Mouse (Mus musculus) C2C12 (cell line): ENCODE measurements around the gene Tchh. TPM values are rescaled to one million over a fixed set of nuclear protein-coding genes. Genes with fewer than 3 reads are reported as not detected.

Source experiments
- H3K27me3 ChIP-seq: one replicate; pipeline ENCODE4 v1.6.1; 2011; ENCODE audit not compliant: control insufficient read depth, insufficient read depth, insufficient read length
- H3K36me3 ChIP-seq: one replicate; pipeline ENCODE4 v1.6.1; 2011; ENCODE audit not compliant: control insufficient read depth, insufficient read depth
- H3K4me3 ChIP-seq: one replicate; pipeline ENCODE4 v1.5.1; 2011; ENCODE audit warnings: mild to moderate bottlenecking, control low read depth; ENCODE audit not compliant: poor library complexity, insufficient read depth, severe bottlenecking
- H3K79me2 ChIP-seq: one replicate; pipeline ENCODE4 v1.6.1; 2011; ENCODE audit not compliant: control insufficient read depth, insufficient read depth
- H3K79me3 ChIP-seq: one replicate; pipeline ENCODE4 v1.6.1; 2011; ENCODE audit warnings: low read depth, control low read depth
- H3ac ChIP-seq: one replicate; pipeline ENCODE3; 2011; ENCODE audit warnings: low read depth; ENCODE audit not compliant: control insufficient read depth, insufficient read length
- CEBPB ChIP-seq: IDR thresholded peaks from one replicate; pipeline ENCODE4 v1.6.1; 2011; ENCODE audit warnings: low read depth, mild to moderate bottlenecking, control low read depth, moderate library complexity
- CTCF ChIP-seq: IDR thresholded peaks from one replicate; pipeline ENCODE4 v1.5.1; 2011; ENCODE audit not compliant: control insufficient read depth, insufficient read depth, insufficient read length
- FOSL1 ChIP-seq: IDR thresholded peaks from one replicate; pipeline ENCODE4 v1.8.0; 2011; ENCODE audit warnings: mild to moderate bottlenecking, low read length; ENCODE audit not compliant: poor library complexity, insufficient read depth, severe bottlenecking
- MAX ChIP-seq: IDR thresholded peaks from one replicate; pipeline ENCODE4 v1.6.1; 2011; ENCODE audit warnings: mild to moderate bottlenecking, control low read depth
- MYOD1 ChIP-seq: IDR thresholded peaks from one replicate; pipeline ENCODE4 v1.6.1; 2011; ENCODE audit warnings: low read depth; ENCODE audit not compliant: control insufficient read depth, insufficient read length
- MYOG ChIP-seq: IDR thresholded peaks from one replicate; pipeline ENCODE4 v1.6.1; 2011; ENCODE audit not compliant: control insufficient read depth, insufficient read length; ENCODE audit errors: extremely low read depth
- USF1 ChIP-seq: IDR thresholded peaks from one replicate; pipeline ENCODE4 v1.6.1; 2011; ENCODE audit warnings: low read depth, mild to moderate bottlenecking, control low read depth, moderate library complexity
- polyA plus RNA-seq: library from polyadenylated mRNA; unstranded; fragments of >200 nt; fragmentation: generic; extraction: Trizol; gene quantifications from one replicate; pipeline ENCODE4 v1.2.1, GENCODE M21; 2012; ENCODE audit warnings: missing spikeins

Tchh gene
- polyA plus RNA-seq, 1 experiment: 0.04 TPM

GRCm38 (mm10) chr3:93466556-93466955 is 24.4 kb downstream of the Tchh start:
- no peak for TF ChIP-seq FOSL1
- no peak for TF ChIP-seq MYOD1
- no peak for TF ChIP-seq MYOG
- TF ChIP-seq CEBPB: no peak
- TF ChIP-seq CTCF: no peak
- TF ChIP-seq MAX: no peak
- TF ChIP-seq USF1: no peak
- no peaks in the 10 kb centered on the region for H3K79me2 ChIP-seq
- H3K27me3 ChIP-seq: peaks cover 15% of the 10 kb centered on the region

DNA sequence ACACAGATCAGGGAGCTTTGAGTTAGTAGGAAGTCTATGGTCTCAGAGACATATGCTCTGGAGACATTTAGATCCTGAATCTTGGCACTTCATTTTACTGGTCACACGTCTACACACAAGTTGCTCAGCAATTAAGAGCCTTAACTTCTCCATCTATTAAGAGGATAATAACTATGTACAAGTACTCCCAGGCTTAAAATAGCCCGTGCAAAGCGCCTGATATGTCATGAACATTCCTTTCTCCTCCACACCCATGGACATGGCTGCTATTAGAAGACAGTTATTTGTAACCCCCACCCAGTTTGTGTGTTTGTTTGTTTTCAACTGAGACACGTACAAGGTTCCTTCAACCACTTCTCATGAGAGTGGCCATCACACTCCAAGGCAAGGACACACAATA is 25.0 kb downstream of the Tchh start:
- no peaks in the 10 kb centered on the region for H3K79me3 ChIP-seq
- no peaks in the 10 kb centered on the region for H3K36me3 ChIP-seq

More at GRCm38 (mm10) chr3:93466556-93466955, 24.4 kb downstream of the Tchh start:
- no peak overlapping the region for H3ac ChIP-seq
- H3K36me3 ChIP-seq: no peaks in the 10 kb centered on the region
- no peaks in the 10 kb centered on the region for H3K79me3 ChIP-seq
- H3K4me3 ChIP-seq: no peak overlapping the region

DNA sequence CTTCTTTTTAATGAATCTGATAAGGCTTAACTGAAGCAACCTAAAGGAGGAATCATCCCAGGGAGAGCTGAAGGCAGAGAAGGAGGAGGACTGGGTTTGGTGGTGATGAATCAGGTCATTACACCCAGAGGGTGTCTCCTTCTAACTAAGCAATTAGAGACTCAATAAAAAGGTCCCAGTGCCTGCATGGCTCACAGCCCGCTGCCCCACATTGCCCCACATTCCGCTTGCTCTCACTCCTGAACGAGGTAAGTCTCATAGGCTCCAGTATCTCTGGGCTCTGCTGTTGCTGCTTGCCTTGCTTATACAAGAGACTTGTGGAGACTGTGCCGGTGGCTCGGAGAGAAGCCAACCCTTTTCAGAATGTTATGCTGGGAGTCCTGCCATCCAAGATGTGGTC is 26.4 kb downstream of the Tchh start, which contains the start of gene Tchhl1:
Gene Tchhl1 (plus strand): TSS at position 194 of the 400 bp plus-strand sequence.
- no peak within 1 kb of the TSS for H3ac ChIP-seq
- H3K79me2 ChIP-seq: no peaks in the 10 kb centered on the region
- no peak within 1 kb of the TSS for H3K4me3 ChIP-seq
- TF ChIP-seq MYOD1 (no peak), MYOG (no peak), FOSL1 (no peak), CEBPB (no peak)
- no peaks in the 10 kb centered on the region for H3K79me3 ChIP-seq
- peaks cover 17% of the 10 kb centered on the region for H3K27me3 ChIP-seq
- no peaks in the 10 kb centered on the region for H3K36me3 ChIP-seq

More for the DNA sequence above, 25.0 kb downstream of the Tchh start:
- H3K4me3 ChIP-seq: no peak overlapping the region
- no peak overlapping the region for H3ac ChIP-seq
- TF ChIP-seq MAX: no peak
- TF ChIP-seq USF1: no peak
- TF ChIP-seq FOSL1: no peak
- no peak for TF ChIP-seq CEBPB
- TF ChIP-seq MYOG: no peak
- TF ChIP-seq MYOD1: no peak
- TF ChIP-seq CTCF: no peak
- H3K27me3 ChIP-seq: peaks cover 17% of the 10 kb centered on the region
- H3K79me2 ChIP-seq: no peaks in the 10 kb centered on the region

GRCm38 (mm10) chr3:93469629-93470028 is 27.5 kb downstream of the Tchh start:
- Histone ChIP-seq H3K36me3 (no peaks in the 10 kb centered on the region), H3K79me2 (no peaks in the 10 kb centered on the region), H3ac (no peak overlapping the region), H3K4me3 (no peak overlapping the region), H3K79me3 (no peaks in the 10 kb centered on the region), H3K27me3 (peaks cover 14% of the 10 kb centered on the region)
- TF ChIP-seq CEBPB (no peak), MYOG (no peak), USF1 (no peak), FOSL1 (no peak), MAX (no peak)

DNA sequence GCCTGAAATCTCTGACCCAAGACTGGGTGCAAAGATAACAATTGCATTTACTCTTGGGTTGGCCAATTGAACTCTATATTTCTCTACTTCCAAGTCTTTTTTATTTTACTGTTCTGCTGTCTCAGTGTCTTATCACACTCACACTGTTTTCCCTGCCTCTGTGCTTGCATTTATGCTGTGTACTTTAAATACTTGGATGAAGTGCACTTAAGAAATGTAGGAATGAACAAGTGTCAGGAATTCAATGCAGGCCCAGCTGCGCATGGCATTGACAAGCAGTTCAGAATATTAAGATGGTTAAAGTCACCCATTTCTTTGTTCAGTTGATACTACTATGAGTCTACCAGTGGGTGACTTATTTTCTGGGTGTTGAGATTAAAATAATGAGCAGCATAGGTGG is 37.9 kb downstream of the Tchh start:
- H3K36me3 ChIP-seq: no peaks in the 10 kb centered on the region
- no peaks in the 10 kb centered on the region for H3K79me3 ChIP-seq
- no peaks in the 10 kb centered on the region for H3K27me3 ChIP-seq
- H3ac ChIP-seq: no peak overlapping the region
- H3K79me2 ChIP-seq: no peaks in the 10 kb centered on the region
- no peak overlapping the region for H3K4me3 ChIP-seq
- TF ChIP-seq CEBPB: no peak
- TF ChIP-seq MYOD1: no peak
- TF ChIP-seq MAX: no peak
- no peak for TF ChIP-seq FOSL1
- TF ChIP-seq USF1: no peak
- no peak for TF ChIP-seq MYOG
- no peak for TF ChIP-seq CTCF

GRCm38 (mm10) chr3:93481982-93482616 is 40.0 kb downstream of the Tchh start:
- no peak for TF ChIP-seq MYOD1
- TF ChIP-seq MAX: no peak
- TF ChIP-seq MYOG: no peak
- no peak for TF ChIP-seq CEBPB
- TF ChIP-seq CTCF: no peak
- no peak for TF ChIP-seq FOSL1
- no peak for TF ChIP-seq USF1
- H3K79me2 ChIP-seq: no peaks in the 10 kb centered on the region
- no peak overlapping the region for H3ac ChIP-seq
- H3K4me3 ChIP-seq: no peak overlapping the region
- no peaks in the 10 kb centered on the region for H3K79me3 ChIP-seq
- no peaks in the 10 kb centered on the region for H3K36me3 ChIP-seq
- no peaks in the 10 kb centered on the region for H3K27me3 ChIP-seq
